Comparison of ENCODE assay signal across 14 mouse cellular contexts in the genomic region with DNA sequence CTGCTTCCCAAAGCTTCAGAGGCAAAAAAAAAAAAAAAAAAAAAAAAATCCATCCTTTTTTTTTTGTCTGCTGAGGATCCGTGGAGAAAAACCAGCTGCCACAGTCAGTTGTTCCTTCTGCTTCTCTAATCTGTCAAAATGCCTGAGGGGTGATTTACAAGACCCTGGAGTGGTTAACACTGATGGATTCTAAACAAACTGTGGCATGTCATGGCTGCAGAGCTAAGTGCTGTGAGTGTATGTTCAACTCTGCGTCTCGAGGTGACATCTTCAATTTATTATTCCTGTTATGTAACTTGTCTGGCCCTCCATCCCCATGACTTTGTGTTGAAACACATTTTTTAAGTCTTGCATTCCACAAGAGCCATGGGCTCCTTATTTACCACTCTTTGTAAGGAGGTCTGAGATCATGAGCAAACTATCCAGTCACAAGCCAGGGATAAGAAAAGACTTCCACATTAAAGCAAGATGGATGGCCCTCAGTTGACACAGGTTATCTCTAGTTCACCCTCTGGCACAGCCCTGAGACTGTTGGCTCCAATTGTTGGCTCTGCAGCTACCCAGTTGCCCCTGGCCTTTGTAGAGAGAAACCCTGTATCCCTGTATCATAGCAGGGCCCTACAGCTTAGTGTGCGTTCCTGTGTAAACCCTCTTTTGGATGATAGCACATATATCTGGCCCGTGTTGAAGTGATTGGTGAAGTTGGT.
DNase-seq lines count a peak whose midpoint lies in the region; ATAC-seq and TF ChIP-seq lines count a peak whose summit lies in the region.
"Had no signal": no experiment of that assay in that cellular context is flagged by ENCODE, and none has a peak within 500 bp of the region (broad histone marks: within the 10 kb centered on the region; RNA-seq: fewer than 3 reads in every experiment).

No protein-coding gene starts in this region.

- H3K9me3 ChIP-seq in intestine, postnatal 0 days (ENCODE audit: control insufficient read depth), result no peaks in the 10 kb centered on the region
- H3K9me3 ChIP-seq in forebrain, embryonic 13.5 days (replicated peaks), result no peaks in the 10 kb centered on the region
- H3K9me3 ChIP-seq: megakaryocyte, embryonic 14.5 days; neural tube, embryonic 12.5 days had no signal

- intact Hi-C loops in gastrocnemius, postnatal 14 days (cut with DNase I; ENCODE audit: low total_unique reads), result loop anchor here (5.0 kb wide), 1 partner anchor 367 kb away; no protein-coding TSS in a partner anchor

- peaks cover 3% of the 10 kb centered on the region; the same call in 1 of the 2 replicates for H3K4me1 ChIP-seq in intestine, postnatal 0 days (replicated peaks; ENCODE audit: control insufficient read depth, insufficient read depth, low read length)
- no peaks in the 10 kb centered on the region for H3K4me1 ChIP-seq in forebrain, embryonic 13.5 days
- H3K4me1 ChIP-seq: megakaryocyte, embryonic 14.5 days; neural tube, embryonic 12.5 days had no signal

- no peak overlapping the region for H3K9ac ChIP-seq in intestine, postnatal 0 days (ENCODE audit: low read depth, low read length)
- H3K9ac ChIP-seq in forebrain, embryonic 13.5 days, result no peak overlapping the region
- H3K9ac ChIP-seq: neural tube, embryonic 12.5 days had no signal

- 29% methylated on average over 5 of the region's 5 CpGs for WGBS in intestine, postnatal 0 days
- 86% methylated on average over 5 of the region's 5 CpGs for WGBS in forebrain, embryonic 13.5 days

- H3K4me3 ChIP-seq in intestine, postnatal 0 days (ENCODE audit: low read depth, low read length), result no peak overlapping the region
- H3K4me3 ChIP-seq in forebrain, embryonic 13.5 days, result no peak overlapping the region
- H3K4me3 ChIP-seq: neural tube, embryonic 12.5 days had no signal

- peak; percentile 45; the same call in 1 of the 2 replicates for ATAC-seq in intestine, postnatal 0 days
- ATAC-seq in forebrain, embryonic 13.5 days, result no peak

- DNase-seq in adrenal gland, postnatal 10 days, result peak; percentile 19
- no peak for DNase-seq in adrenal gland, adult 18-20 months (ENCODE audit: low spot score in 2 of 2)
- peak; percentile 78 for DNase-seq in 3T3-L1 (ENCODE audit: low read depth, low spot score)
- peak; percentile 52 for DNase-seq in lung, postnatal 10 days
- DNase-seq in urinary bladder, adult 2 months (ENCODE audit: low spot score), result no peak
- DNase-seq in gastrocnemius, postnatal 14 days, result no peak
- DNase-seq: cerebellum, adult 11-12 months; heart, postnatal 4 days; left cerebral cortex, postnatal 4 days; right cerebral cortex, adult 18-20 months had no signal

- no peaks in the 10 kb centered on the region for H3K36me3 ChIP-seq in intestine, postnatal 0 days (ENCODE audit: control insufficient read depth, insufficient read depth)
- no peaks in the 10 kb centered on the region for H3K36me3 ChIP-seq in forebrain, embryonic 13.5 days (ENCODE audit: poor library complexity, severe bottlenecking)
- H3K36me3 ChIP-seq: neural tube, embryonic 12.5 days had no signal

- no peak for TF ChIP-seq CTCF in intestine, postnatal 0 days (IDR thresholded peaks at IDR 0.05; ENCODE audit: low read depth)

- no peaks in the 10 kb centered on the region for H3K27me3 ChIP-seq in intestine, postnatal 0 days (replicated peaks; ENCODE audit: control insufficient read depth, insufficient read depth, low read length)
- no peaks in the 10 kb centered on the region for H3K27me3 ChIP-seq in forebrain, embryonic 13.5 days
- H3K27me3 ChIP-seq: megakaryocyte, embryonic 14.5 days; neural tube, embryonic 12.5 days had no signal

- H3K27ac ChIP-seq in intestine, postnatal 0 days (ENCODE audit: low read depth, low read length), result no peak overlapping the region
- no peak overlapping the region for H3K27ac ChIP-seq in forebrain, embryonic 13.5 days
- H3K27ac ChIP-seq: neural tube, embryonic 12.5 days had no signal

- H3K4me2 ChIP-seq in intestine, postnatal 0 days (replicated peaks; ENCODE audit: low read depth), result no peak overlapping the region
- no peak overlapping the region for H3K4me2 ChIP-seq in forebrain, embryonic 13.5 days
- H3K4me2 ChIP-seq: neural tube, embryonic 12.5 days had no signal

Comparison
In these comparisons a context has a peak if more than half of its experiments do, and no peak if none do; other contexts are left out.
1. DNase-seq: peak in adrenal gland, postnatal 10 days (single experiment), 3T3-L1 (single experiment) and lung, postnatal 10 days (single experiment); none in adrenal gland, adult 18-20 months (0 of 2), urinary bladder, adult 2 months (single experiment) and gastrocnemius, postnatal 14 days (single experiment).